Mouse (Mus musculus) liver, embryonic 16.5 days (tissue): Measurements from ENCODE around the gene Col20a1. TPM values are rescaled to one million over a fixed set of nuclear protein-coding genes. Genes with fewer than 3 reads are reported as not detected.
A peak's percentile ranks its signal among the peaks of the same experiment; 100 is the strongest.

Experiments
- ATAC-seq: fragments of 200-750 bp; cut with Nextera tagmentation; 2 replicates; pipeline ENCODE4 v1.8.0; 2017; ENCODE audit warnings: low read depth, mild to moderate bottlenecking, moderate number of reproducible peaks, moderate library complexity
- H3K27ac ChIP-seq: fragments of 300-500 bp; sonication (generic); 2 replicates; pipeline ENCODE4 v1.5.1; 2014; ENCODE audit warnings: mild to moderate bottlenecking, low read length
- H3K27me3 ChIP-seq: fragments of 300-500 bp; sonication (generic); 2 replicates; pipeline ENCODE4 v1.6.1; 2014; ENCODE audit warnings: low read depth, low read length, mixed read lengths; ENCODE audit not compliant: control insufficient read depth, insufficient read depth
- H3K36me3 ChIP-seq: fragments of 300-500 bp; sonication (generic); 2 replicates; pipeline ENCODE4 v1.6.1; 2014; ENCODE audit warnings: mild to moderate bottlenecking; ENCODE audit not compliant: control insufficient read depth, insufficient read depth
- H3K4me1 ChIP-seq: fragments of 300-500 bp; sonication (generic); 2 replicates; pipeline ENCODE4 v1.6.1; 2014; ENCODE audit warnings: low read depth, low read length, mixed read lengths; ENCODE audit not compliant: control insufficient read depth
- H3K4me2 ChIP-seq: fragments of 300-500 bp; sonication (generic); 2 replicates; pipeline ENCODE4 v1.6.1; 2014; ENCODE audit warnings: low read depth, low read length, mixed read lengths
- H3K4me3 ChIP-seq: fragments of 300-500 bp; sonication (generic); 2 replicates; pipeline ENCODE4 v1.5.1; 2014; ENCODE audit warnings: low read depth, mild to moderate bottlenecking, low read length
- H3K9ac ChIP-seq: fragments of 300-500 bp; sonication (generic); 2 replicates; pipeline ENCODE4 v1.6.1; 2014; ENCODE audit warnings: low read depth, low read length
- H3K9me3 ChIP-seq: fragments of 300-500 bp; sonication (generic); replicated peaks from 2 replicates; pipeline ENCODE4 v1.6.1; 2016; ENCODE audit warnings: low read length; ENCODE audit not compliant: control insufficient read depth
- WGBS: fragments of 180-500 bp; shearing (Covaris S2); extraction: QIAGEN DNeasy Blood & Tissue Kit; methylation state at CpG from one replicate; pipeline ENCODE4 v1.1.7; 2014; ENCODE audit not compliant: insufficient replicate concordance; 5-methylcytosine and 5-hydroxymethylcytosine counted together
- polyA plus RNA-seq: library from polyadenylated mRNA; unstranded; fragments of >200 nt; fragmentation: Nextera tagmentation; extraction: Ambion mirVana; gene quantifications from 2 replicates; pipeline ENCODE4 v1.2.1, GENCODE M21; 2015

The Col20a1 gene
- polyA plus RNA-seq: 0.04 and 0.09 TPM in 2 replicates

DNA sequence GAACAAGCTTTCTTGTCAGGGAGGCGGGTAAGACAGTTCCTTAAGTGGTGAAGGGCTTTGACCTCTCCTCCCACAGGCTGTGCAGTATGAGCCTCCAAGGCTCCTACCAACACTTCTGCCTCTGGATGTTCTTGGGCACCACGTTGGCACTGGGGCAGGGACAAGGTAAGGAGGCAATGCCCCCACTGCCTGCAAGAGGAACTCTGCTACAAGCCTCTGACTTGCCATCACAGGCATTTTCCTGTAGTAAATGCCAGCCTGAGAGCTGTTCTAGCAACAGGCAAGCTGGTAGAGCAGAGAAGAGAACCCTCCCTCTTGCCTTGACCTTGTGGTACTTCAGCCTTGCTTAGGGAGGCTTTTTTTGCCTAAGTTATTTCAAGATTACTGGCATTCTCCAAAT, at the start of gene Col20a1:
TSS of gene Col20a1 (plus strand) at position 87 of the 400 bp plus-strand sequence.
- ATAC-seq: no peak
- no peak within 1 kb of the TSS for H3K4me3 ChIP-seq
- no peaks in the 10 kb centered on the region for H3K9me3 ChIP-seq
- no peaks in the 10 kb centered on the region for H3K4me1 ChIP-seq
- WGBS: 43% methylated on average over 2 of the region's 2 CpGs
- H3K4me2 ChIP-seq: no peak within 1 kb of the TSS
- no peaks in the 10 kb centered on the region for H3K27me3 ChIP-seq
- H3K9ac ChIP-seq: no peak within 1 kb of the TSS
- no peak within 1 kb of the TSS for H3K27ac ChIP-seq
- peaks cover 4% of the 10 kb centered on the region; the same call in 1 of the 2 replicates for H3K36me3 ChIP-seq

DNA sequence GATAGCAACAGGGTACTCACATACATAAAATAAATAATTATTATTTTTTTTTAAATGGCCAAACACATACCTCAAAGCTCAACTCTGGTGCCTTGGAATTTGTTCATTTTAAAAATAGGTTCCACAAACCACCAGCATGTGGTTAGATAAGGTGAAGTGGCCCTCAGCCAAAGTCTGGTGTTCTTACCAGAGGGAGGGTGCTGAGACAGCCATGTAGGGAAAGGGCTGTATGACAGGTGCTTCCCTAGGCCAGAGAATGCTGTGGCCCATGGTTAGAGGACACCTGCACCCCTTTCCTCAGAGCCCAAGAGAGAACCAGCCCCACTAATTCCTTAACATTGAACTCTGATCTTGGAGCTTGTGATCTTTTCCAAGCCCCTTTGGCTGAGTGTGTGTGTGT, 46.1 kb upstream of the Col20a1 start:
- ATAC-seq: no peak
- Histone ChIP-seq H3K4me1 (no peaks in the 10 kb centered on the region), H3K9me3 (no peaks in the 10 kb centered on the region), H3K36me3 (no peaks in the 10 kb centered on the region), H3K9ac (no peak overlapping the region), H3K4me2 (no peak overlapping the region), H3K27me3 (no peaks in the 10 kb centered on the region), H3K4me3 (no peak overlapping the region), H3K27ac (no peak overlapping the region)

DNA sequence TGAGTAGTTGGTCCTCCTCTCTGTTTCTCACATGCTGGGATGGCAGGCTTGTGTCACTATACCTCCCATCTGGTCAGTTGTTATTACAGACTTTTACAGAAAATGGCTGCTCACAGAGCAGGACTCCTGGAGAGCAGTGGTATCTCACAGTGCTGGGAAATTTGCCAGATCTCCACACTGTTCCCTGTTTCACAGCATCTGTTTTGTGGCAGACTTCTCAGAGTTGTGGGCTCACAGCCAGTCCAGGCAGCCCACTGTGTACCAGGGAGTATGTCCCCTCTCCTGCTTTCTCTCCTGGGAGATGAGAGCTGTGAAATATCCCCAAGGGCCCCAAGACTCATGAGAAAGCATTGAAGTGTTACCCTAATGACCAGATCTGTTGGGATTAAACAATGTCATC, 44.5 kb upstream of the Col20a1 start:
- ATAC-seq: no peak
- H3K36me3 ChIP-seq: no peaks in the 10 kb centered on the region
- H3K4me1 ChIP-seq: no peaks in the 10 kb centered on the region
- H3K4me2 ChIP-seq: no peak overlapping the region
- no peaks in the 10 kb centered on the region for H3K9me3 ChIP-seq
- no peak overlapping the region for H3K9ac ChIP-seq
- H3K4me3 ChIP-seq: no peak overlapping the region
- no peaks in the 10 kb centered on the region for H3K27me3 ChIP-seq
- H3K27ac ChIP-seq: no peak overlapping the region

DNA sequence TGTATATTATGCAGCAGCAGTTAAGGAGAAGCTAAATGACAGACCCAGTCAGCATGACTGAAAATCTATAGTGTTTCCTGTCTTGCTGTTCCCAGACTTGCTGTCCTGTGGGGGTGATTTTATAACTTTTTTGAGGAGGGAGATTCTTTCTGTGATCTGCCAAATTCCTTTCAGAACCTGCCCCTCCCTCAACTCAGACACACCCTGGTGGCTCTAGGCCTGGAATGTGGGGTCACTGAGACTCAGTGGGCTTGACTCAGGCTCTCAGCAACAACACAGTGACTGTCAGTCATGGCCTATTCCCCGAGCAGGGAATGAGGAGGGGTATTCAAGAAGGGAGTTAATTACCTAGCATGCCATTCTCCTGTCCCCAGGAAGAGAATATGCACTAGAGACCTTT, 36.4 kb upstream of the Col20a1 start:
- H3K4me1 ChIP-seq: no peaks in the 10 kb centered on the region
- H3K9me3 ChIP-seq: no peaks in the 10 kb centered on the region
- no peak overlapping the region for H3K4me2 ChIP-seq
- H3K36me3 ChIP-seq: no peaks in the 10 kb centered on the region
- H3K27ac ChIP-seq: no peak overlapping the region
- H3K9ac ChIP-seq: no peak overlapping the region
- WGBS: 16% methylated on average over 1 of the region's 1 CpGs
- peaks cover 30% of the 10 kb centered on the region for H3K27me3 ChIP-seq
- H3K4me3 ChIP-seq: no peak overlapping the region
- ATAC-seq: no peak

DNA sequence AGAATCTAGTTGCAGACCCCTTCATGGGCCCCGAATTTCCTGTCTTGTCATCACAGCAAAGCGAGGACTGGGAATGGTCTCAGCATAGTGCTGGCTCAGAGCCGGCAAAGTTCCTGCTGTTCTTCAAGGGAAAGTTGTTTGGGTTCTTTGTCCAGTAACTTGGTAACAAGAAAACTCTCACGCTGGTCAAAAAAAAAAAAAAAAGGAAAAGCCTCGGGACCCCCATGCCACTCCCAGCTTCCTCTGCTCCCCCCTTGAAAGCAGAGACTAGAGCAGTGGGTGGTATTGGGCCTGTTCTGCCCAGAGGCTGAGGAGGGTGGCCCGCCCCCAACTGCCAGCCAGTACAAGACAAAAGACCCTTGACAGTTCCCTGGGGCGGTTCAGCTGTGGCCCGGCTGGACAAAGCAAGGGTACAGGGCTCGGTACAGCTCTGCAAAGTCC, 33.6 kb upstream of the Col20a1 start:
- Histone ChIP-seq H3K9ac (no peak overlapping the region), H3K4me1 (no peaks in the 10 kb centered on the region), H3K4me3 (no peak overlapping the region), H3K36me3 (no peaks in the 10 kb centered on the region), H3K27ac (no peak overlapping the region), H3K27me3 (peaks cover 47% of the 10 kb centered on the region), H3K4me2 (no peak overlapping the region), H3K9me3 (no peaks in the 10 kb centered on the region)
- ATAC-seq: no peak
- WGBS: 29% methylated on average over 9 of the region's 9 CpGs

DNA sequence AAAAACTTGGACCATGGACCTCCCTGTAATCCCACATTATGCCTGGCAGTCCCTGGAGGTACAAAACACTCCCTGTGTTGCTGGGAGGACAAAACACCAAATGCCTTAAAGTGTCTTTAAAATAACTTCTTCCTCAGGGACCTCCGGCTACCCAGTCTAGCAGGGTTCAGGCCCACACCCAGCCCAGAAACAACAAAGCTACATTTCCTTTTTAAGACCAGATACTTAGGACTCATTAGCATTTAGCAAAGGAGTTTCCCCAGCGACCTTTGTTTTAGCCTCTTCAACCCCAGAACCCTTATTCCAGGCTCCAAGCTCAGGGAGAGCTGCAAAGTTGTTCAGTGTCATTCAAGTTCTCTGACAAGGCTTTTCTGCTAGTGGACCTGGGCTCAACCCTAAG, 32.7 kb upstream of the Col20a1 start:
- Histone ChIP-seq H3K4me2 (no peak overlapping the region), H3K9me3 (no peaks in the 10 kb centered on the region), H3K27me3 (peaks cover 47% of the 10 kb centered on the region), H3K4me1 (no peaks in the 10 kb centered on the region), H3K9ac (no peak overlapping the region), H3K36me3 (no peaks in the 10 kb centered on the region), H3K27ac (no peak overlapping the region), H3K4me3 (no peak overlapping the region)
- ATAC-seq: no peak
- 32% methylated on average over 2 of the region's 2 CpGs for WGBS

DNA sequence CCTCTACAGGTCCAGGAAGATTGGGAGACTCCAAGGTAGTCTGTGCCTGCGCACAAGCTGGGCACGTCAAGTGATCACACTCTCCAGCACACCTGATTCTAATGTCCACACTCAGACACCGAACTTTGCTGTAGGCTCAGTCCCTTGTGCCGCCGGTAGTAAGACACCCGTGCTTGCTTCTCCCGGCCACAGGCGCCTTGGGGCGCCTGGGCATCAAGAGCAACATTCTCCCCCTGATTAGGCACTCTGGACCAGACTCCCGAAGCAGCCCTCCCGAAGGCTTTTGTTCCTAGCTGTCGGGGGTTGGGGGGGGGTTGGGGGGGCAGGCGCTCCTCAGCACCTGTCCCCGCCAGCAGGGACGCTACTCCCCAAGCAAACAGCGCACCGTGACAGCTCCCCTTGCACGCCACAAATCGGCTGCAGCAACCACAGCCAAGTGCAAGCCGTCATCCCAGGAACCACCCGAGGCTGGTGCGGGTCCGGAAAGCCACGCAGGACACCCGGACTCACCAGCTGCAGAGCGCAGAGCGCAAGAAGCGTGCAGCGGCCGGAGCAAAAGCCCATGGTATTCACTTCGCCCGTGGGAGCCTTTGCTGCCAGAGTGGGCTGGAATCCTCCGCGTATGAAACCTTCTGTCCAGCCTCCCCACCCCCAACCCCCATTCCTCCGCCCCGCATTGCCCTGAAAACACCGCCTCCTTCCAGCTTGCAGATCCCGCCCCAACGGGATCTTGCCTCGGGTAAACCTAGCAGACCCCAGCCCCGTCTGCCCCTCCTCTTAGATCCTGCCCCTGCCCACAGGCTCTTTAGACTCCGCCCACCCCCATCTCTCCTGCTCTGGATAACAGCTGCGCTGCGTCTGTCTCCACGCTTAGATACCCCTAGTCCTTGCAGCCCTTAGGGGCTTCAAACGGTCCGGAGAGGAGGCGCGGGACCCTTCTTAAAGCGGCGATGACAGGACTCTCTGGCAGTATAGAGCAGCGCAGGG, 32.0 kb upstream of the Col20a1 start, which contains the start of gene Nkain4:
TSS of gene Nkain4 (minus strand) at position 639 of the 987 bp plus-strand sequence.
- Histone ChIP-seq H3K4me1 (no peaks in the 10 kb centered on the region), H3K4me3 (peak within 1 kb of the TSS; percentile 39), H3K27ac (no peak within 1 kb of the TSS), H3K9ac (no peak within 1 kb of the TSS), H3K27me3 (peaks cover 47% of the 10 kb centered on the region), H3K36me3 (no peaks in the 10 kb centered on the region), H3K4me2 (peak within 1 kb of the TSS; percentile 54), H3K9me3 (no peaks in the 10 kb centered on the region)
- no peak for ATAC-seq
- WGBS: 2% methylated on average over 52 of the region's 52 CpGs

DNA sequence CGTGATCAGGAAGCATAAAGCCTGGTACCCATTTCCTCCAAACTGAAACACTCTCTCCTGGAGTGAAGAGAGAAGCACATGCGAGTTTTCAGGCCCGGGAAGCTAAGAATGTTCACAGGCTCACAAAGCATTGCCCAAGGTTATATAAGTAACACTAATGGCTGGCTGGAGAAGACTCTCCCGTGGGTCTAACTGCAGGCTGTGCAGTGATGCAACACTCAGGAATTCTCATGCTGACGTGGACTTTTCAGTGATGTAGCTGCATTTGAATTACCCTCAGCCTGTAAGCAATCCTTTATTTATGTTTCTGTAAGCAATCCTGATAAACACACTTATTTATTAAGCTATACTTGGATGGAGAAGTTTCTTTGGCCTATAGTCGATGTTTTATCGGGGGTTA, 26.7 kb upstream of the Col20a1 start:
- no peak for ATAC-seq
- H3K9ac ChIP-seq: no peak overlapping the region
- no peak overlapping the region for H3K27ac ChIP-seq
- H3K36me3 ChIP-seq: no peaks in the 10 kb centered on the region
- peaks cover 20% of the 10 kb centered on the region for H3K27me3 ChIP-seq
- 50% methylated on average over 7 of the region's 7 CpGs for WGBS
- H3K4me2 ChIP-seq: no peak overlapping the region
- no peaks in the 10 kb centered on the region for H3K9me3 ChIP-seq
- peaks cover 7% of the 10 kb centered on the region; the same call in 1 of the 2 replicates for H3K4me1 ChIP-seq
- no peak overlapping the region for H3K4me3 ChIP-seq

DNA sequence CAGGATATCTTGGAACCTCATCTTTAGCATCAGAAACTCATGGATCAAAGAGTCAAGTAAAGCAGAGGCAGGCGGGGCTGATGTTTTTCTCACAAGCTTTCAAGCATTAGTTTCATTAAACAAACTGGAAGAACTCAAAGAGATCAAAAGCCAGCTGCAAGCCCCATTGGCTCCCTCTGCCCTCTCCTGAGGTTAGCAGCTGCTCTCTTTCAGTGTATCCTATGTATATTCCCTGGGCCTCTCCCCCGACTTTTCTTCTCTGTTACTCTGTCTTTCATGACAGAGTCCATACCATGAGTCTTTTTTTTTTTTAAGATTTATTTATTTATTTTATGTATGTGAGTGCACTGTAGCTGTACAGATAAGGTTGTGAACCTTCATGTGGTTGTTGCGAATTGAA, 26.1 kb upstream of the Col20a1 start:
- H3K4me2 ChIP-seq: no peak overlapping the region
- ATAC-seq: no peak
- no peaks in the 10 kb centered on the region for H3K9me3 ChIP-seq
- 44% methylated on average over 3 of the region's 3 CpGs for WGBS
- H3K27ac ChIP-seq: no peak overlapping the region
- H3K4me1 ChIP-seq: peaks cover 7% of the 10 kb centered on the region; the same call in 1 of the 2 replicates
- no peak overlapping the region for H3K9ac ChIP-seq
- H3K4me3 ChIP-seq: no peak overlapping the region
- peaks cover 15% of the 10 kb centered on the region for H3K27me3 ChIP-seq
- H3K36me3 ChIP-seq: no peaks in the 10 kb centered on the region
